Mouse (Mus musculus) liver, adult 2 months (tissue): ENCODE data around the gene Gadd45b.

ENCODE experiments used
- CTCF ChIP-seq: fragments of 200-500 bp; IDR thresholded peaks from 2 replicates; pipeline ENCODE4 v1.5.1; 2011; ENCODE audit warnings: low read depth, low read length, control low read depth
- POLR2A ChIP-seq: fragments of 200-500 bp; IDR thresholded peaks from 2 replicates; pipeline ENCODE4 v1.6.1; 2011; ENCODE audit warnings: low read length, control low read depth; ENCODE audit not compliant: insufficient read depth; ENCODE audit errors: extremely low read depth

DNA sequence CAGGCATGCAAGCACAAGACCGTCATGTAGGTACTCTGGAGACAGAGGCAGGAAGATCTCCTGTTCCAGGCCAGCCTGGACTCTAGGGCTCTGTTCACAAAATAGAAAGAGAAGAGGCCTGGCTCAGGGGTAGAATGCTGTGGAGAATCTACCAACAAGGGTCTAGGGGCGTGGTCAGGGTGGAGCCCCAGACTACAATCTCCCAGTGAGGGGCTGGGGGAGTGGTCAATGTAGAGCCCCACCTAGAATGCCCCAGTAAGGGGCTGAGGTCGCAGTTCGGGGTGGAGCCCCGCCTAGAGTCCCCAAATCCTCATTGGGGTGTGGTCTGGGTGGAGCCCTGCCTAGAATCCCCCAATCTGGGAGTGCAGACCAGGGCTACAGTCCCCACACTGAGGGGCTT is 20.4 kb downstream of the Gadd45b start:
- TF ChIP-seq POLR2A (no peak), CTCF (no peak)
